Mouse (Mus musculus): ENCODE results near the gene Tnrc18.

The Tnrc18 gene

DNA sequence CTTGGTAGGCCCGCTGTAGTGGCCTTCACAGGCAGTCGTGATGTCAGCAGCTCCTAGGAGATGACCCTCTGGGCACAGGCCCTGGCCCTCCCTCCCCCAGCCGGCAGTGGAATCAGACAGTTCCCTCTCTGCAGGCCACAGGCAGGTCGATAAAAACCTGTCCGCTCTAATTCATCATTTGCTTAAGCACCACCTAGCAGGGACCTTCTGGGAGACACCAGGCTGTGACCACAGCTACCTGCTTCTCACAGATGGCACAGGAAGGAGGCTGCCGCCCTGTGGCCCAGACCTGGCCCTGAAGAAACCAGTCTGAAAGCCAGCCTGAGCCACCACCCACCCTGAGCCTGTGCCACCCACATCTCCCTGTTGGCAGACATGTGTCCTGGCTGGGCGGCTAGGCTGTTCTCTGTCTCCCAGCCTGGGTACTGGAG lies 139.3 kb downstream of the Tnrc18 start:
- in situ Hi-C loops (cut with MboI; ENCODE audit: low pct_unique_long_range_greater_than_20kb in 1 of 2, low sequenced_read_pairs in 2 of 2, unreplicated experiment in 1 of 2), result no loop called here

All from mouse embryonic stem cell (cell line).